Mouse (Mus musculus): ENCODE data around the gene Tfpt.

The Tfpt gene

DNA sequence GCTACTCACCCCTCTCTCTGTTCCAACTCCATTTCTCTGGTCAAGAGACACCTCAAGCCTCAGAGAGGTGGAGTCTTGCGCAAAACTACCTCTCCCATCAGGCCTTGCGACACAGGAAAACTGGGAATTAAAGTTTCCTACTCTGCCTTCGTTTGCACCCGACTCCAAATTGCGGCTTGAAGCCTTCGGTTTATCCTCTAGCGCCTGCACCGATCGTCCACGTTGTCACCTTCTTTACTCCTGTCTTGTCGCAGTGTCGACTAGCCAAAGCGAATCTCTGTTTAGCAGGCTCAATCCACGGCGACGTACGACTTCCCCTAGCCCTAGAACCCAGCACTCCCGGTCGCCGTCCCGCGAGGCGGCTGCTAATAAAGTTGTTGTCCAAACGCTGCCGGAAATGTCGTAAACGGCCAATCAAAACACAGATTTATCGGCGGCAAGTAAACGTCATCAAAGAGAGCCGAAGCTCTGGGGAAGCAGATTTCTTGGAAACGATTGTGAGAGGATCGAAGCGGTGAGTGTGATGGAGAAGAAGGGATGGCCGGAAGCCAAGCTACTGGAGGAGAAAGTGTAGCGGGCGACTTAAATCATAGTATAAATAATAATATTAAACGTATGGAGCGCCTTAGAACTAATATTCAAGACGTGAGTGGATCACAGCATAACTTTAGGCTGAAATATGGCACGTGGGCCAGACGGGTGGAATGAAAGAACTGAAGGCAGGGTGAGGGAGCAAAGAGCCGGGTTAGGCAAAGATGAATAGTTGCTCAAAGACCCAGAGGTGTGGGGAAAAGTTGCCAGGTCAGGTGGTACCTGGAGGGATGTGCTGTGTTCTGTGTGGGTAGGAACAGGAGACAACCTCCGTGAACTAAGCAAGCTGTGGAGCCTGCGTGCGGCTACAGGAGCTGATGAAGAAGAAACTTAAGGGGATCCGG lies at the start of gene Tfpt, which contains the start of gene Prpf31:
Gene Tfpt, minus strand, starts transcription at position 387 of the 935 bp plus-strand sequence.
Gene Prpf31, plus strand, starts transcription at position 443 of the 935 bp plus-strand sequence.
- peak; percentile 89 for DNase-seq

DNA sequence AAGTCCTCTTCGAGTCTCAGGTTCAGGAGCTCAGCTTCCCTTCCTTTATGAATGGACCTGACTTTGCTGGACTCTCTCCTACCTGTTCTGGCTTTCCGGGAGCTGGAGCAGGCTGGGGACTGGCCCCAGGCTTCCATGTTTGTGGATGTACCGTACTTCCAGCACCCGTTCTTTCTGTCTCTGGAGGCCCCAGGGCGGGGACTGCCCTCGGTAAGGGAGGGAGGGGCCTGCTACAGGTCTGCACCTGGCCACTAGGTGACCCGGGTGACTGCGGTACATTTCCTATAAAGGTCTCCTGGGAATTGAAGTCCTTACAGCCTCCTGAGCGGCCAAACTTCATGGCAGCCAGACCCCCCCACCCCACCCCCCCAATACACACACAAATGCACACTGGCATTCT lies 47.6 kb upstream of the Tfpt start, which contains the start of gene Tmc4:
Gene Tmc4, minus strand, starts transcription at position 212 of the 400 bp plus-strand sequence.
- no peak for DNase-seq

DNA sequence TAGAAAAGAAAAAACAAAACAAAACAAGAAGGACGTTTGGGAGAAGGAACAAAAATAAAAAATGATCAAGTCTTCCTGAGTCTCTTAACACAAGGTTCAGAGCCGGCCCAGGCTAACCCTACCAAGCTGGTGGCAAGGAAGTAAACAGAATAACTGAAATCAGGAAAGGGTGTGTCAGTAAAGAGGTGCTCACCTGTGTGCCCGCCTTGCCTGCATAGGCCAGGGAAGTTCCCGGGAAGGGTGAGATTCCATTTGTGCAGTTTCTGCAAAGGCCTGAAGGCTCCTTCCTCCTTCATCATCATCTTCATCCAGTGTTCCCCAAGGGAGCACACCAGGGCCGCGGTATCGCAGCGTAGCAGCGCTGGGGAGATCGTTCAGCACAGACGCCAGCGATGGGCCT lies 46.6 kb upstream of the Tfpt start:
- no peak for DNase-seq

DNA sequence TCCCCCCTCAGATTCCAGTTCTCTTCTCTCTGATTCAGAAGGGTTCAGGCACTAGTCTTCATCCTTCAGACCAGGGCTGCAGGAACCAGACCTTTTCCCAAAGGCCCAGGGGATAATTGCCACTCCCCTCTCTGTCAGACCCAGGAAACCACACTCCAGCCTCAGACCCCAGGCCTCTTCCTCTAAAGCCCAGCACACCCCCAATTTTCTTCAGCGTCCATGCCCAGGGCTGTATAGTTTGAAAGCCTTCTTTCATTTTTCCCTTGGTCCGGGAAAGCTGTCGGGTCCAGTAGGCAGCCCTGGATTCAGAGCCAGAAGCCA lies 45.5 kb upstream of the Tfpt start:
- no peak for DNase-seq

DNA sequence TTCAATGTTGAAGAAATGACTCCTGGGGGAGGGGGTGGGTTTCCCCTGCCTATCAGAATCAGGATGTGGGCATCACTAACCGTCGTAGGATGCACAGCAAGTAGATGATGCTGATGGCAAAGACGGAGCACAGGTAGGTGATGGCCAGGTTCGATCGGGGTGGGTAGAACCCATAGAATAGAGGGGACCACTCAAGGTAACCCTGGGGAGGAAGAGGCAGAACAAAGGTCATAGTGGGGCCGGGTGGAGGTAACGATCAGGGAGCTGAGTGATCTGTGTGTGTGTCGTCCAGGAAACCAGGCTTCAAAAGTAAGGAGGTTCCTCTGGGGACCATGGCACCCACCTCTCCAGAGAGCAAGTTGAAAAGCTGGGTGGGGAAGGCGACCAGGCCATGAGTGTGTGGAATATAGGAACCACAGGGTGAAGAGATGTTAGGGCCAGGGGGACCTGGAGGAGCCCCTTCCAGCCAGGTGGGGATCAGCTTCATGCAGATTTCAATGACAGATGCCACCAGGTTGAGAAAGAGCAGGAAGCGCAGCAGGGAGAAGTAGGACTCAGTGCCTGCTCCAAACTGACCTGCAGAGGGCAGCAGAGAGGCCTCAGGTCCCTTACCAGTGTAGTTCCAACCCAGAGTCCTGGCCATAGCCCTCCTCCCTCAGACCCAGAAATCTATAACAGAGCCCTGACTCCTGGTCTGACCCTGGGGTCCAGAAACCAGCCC lies 44.9 kb upstream of the Tfpt start:
- DNase-seq, result peak; percentile 78

DNA sequence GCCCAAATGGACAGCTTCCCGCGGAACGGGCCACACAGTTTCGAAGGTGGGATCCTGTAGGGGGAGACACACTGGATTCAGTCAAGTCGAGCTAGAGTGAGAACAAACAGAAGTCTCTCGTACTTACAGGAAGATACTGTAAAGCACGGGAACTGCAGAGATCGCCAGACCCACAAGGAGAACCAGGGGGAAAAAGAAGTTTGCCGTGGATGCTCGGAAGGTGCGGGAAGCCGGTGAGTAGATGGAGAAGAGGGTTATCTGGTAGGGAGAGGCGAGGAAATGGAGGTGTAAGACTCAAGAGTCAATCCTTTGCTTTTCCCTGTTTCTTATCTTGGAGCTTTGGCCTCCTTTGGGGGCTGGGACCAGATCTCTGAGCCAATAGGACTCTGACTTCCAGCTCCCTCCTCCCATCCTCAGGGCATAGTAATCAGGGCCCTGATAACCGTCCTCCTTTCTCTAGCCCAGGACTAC lies 37.2 kb upstream of the Tfpt start:
- DNase-seq, result no peak

DNA sequence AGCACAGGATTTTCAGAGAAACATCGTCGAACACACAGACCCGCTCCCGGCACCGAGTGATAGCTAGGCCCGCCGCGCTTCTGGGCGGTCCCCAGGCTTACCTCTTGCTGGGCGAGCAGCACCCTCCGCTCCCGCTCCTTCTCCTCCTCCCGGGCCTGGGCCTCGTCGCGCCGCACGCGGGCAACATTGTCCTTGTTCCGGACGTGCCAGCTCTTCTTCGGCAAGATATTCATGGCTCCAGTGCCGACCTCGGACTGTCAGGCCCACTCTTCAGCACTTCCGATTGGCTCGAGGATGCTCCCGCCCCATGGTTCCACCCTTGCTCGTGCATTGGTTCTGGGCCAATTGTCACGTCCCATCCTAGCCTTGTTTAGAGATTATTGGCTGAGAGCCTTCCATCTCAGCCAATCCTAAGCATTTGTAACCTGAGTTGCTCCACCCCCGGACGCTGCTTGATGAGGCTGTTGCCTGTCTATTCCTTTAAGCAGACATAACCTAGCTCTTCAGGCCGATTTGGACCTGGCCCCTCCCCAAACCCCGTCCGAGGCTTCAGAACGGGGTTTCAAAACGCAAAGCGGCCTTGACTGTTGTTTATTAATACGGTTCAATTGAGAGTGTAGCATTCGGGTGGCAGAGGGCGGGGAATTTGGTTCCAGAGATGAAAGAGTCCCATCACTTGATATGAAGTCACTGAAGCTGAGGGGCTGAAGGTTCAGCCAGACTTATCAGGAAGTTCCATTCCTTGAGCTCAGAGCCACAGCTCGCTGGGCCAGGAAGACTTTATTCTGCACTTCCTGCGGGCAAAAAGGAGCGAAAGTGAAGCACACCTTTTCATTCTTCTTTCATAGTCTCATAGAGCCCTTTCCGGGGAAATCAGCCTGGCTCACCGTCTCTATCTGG lies 35.7 kb upstream of the Tfpt start, which contains the start of gene Leng1:
Gene Leng1, minus strand, starts transcription at position 626 of the 900 bp plus-strand sequence.
- peak; percentile 95 for DNase-seq

DNA sequence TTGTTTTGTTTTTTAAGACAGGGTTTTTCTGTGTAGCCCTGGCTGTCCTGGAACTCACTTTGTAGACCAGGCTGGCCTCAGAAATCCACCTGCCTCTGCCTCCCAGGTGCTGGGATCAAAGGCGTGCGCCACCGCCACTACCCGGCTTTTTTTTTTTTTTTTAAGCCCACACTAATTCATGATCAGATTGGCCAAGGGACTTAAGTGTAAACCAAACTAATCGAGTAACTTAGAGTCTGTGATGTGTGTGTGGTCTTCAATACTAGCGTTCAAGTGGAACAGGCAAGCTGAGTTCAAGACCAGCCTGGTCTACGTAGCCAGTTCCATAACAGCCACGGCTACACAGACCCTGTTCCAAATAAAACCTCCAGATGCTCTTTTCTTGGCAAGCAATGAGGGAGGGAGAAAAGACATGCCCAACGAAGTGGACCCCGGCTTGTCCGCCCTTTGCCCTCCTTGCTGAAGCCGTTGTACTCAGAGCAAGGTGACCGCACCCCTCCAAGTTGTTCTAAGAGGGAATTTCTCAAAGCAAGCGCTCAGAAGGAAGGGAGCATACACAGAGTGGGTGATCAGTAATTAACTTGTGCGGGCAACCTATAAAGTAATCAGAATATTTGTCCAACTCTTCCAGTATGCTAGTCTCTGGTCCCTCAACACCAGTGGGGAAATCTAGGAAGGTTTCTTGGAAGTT lies 34.9 kb upstream of the Tfpt start:
- no peak for DNase-seq

DNA sequence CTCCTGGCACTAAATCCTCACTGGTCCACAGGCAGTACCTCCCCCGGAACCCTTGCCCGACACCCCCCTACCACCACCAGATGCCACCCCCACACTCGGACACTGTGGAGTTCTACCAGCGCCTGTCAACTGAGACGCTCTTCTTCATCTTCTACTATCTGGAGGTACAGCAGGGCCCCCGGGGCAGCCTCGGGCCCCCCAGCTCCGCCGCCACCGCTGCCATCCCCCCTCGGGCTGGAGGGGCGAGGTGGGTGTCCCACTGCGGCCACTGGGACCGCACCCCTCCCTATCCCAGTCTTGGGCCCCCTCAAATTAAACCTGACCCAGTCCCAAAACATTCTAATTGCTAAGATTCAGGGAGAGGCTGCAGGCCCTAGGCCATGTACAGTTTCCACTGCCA lies 28.8 kb upstream of the Tfpt start:
- no peak for DNase-seq

DNA sequence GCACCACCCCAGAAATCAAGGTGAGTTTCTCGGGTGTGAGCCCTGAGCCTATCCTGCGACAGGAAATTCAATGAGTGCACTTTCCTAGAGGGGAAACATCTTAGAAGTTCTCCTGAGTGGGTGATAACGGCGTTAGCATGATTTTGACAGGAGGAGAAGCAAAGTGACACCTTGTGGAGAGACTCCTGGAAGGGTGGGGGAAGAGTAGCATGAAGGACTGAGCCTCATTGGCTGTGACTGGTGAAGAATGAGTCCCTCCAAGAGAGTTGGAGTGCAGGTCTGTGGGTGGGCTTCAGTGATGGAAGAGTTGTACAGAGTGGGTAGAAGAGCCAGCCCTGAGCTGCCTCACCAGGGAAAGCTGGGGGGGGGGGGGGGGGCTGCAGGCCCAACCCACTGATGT lies 27.2 kb upstream of the Tfpt start:
- no peak for DNase-seq

DNA sequence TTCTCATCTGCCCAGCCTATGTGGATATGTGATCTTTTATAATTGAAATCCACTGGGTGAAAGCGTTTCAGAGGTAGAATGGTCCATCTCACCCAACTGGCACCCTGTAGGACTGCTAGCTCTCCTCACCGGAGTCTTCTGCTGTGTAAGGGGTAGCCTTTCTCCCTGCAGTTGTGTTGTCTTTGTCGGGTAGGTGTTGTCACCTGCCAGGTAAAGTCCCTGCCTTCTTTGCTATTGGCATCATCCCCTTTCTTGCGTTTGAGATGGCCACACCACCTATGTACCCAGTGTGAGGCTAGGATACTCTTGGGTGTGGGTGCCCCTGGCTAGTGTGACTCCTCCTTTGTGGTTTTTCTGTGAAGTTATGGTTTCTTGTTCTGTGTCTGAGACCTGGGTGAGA lies 16.9 kb upstream of the Tfpt start:
- no peak for DNase-seq

DNA sequence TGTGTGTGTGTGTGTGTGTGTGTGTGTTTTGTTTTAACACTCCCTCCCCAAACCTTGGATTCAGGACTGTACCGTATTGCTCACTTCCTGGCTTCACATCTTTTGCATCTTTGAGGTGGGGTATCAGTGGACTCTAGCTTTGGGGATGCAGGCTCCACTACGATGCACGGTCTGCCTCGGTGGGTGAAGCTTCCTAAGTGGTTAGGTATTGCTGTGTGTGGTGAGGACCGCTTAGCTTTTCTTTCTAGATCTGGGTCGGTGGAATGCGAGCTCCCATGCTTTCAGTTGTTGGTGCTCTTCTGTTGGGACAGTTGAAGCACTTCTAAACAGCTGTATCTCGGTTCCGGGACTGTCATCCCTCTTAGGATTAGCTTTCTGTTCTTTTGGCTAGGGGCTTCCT lies 16.5 kb upstream of the Tfpt start:
- no peak for DNase-seq

DNA sequence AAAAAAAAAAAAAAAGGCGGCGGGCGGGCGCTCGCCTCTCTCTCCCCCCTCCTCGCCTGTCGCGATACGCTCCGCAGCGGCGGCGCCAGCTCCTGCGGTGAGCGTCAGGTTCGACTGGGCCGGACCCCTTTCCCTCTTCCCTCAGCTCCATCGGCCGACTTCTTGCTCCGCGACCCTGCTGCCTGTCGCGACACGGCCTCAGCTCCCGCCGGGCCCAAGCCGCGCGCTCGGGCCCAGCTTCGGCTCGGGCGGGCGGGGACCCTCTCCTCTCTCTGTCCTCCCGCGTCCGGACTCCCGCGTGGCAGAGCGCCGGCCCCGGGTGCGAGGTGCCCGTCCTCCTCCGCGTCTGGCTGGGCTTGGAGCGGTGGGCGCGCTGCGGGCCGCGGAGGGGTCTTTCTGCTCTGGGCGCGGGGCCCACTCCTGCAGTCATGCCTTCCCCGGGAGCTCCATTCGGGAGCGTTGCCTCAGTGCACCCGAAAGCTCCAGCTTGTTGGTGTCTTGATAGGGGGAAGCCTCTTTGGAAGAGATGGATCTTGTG lies 15.8 kb upstream of the Tfpt start:
- DNase-seq, result no peak

DNA sequence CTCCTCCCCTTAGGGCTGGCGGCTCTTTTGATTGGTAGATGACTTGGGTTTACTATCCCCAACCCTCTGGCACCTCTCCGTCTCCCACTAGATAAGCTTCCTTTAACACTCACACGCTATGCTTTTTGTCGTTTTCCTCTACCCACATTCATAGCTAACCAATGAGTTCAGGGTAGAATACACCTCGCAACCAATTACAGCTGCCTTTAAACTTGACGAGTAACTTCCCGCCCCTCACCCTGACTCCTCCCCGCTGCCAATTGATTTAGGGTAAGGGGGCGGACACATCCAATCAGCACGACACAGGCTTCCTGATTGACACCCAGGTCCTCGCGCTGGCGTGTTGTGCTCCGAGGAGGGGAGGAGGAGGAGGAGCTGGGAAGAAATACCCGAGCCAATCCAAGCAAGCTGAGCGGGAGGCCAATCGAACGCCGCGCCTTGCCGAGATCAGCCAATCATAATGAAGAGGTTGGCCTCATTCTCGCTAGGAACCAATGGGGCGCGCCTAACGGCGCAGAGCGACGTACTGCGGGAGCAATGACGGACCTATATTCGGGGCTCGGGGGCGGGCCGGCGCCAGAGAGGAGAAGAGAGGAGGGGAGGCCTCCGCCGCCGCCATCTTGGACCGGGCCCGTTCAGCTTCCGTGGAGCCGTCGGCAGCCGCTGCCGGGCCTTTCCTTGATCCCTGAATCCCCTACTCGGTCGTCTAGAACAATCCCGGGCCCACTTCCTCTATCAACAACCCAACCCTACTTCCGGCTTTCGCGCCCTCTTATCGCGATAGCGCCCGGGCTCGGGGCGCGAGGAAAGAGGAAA lies 15.2 kb upstream of the Tfpt start, which contains the start of gene Cnot3:
Gene Cnot3, plus strand, starts transcription at position 597 of the 816 bp plus-strand sequence.
- DNase-seq, result peak; percentile 99

DNA sequence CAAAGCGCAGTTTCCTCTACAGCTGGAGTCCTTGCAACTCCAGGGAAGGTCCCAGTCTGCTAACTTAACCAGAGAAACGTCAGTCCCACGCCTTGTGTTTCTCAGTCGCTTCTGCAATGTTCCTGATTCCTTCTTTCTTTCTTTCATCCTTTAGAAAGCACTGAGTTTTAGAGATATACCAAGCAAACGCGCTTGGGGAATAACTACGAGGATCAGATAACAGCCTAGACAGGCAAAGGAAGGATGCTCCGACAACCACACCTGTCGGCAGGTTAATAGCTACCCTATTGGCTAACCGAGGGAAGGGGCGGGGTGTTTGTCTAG lies 14.6 kb upstream of the Tfpt start:
- no peak for DNase-seq

DNA sequence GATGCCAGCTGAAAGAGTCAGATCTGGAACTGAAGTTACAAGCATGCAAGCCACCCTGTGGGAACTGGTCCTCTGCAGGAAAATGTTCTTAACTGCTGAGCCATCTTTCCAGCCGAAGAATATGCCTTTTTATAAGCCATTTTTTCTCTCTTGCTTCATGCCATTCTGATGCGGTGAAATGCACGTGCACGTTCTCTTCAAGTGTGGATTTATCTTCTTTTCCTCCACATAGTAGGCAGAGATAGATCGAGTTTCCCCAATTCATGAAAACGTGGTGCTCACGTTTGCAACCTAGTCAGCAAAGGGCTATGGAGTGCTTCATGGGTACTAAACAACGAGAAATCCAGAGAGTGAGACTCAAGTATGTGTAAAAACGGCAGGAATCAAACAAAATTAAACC lies 14.1 kb upstream of the Tfpt start:
- no peak for DNase-seq

DNA sequence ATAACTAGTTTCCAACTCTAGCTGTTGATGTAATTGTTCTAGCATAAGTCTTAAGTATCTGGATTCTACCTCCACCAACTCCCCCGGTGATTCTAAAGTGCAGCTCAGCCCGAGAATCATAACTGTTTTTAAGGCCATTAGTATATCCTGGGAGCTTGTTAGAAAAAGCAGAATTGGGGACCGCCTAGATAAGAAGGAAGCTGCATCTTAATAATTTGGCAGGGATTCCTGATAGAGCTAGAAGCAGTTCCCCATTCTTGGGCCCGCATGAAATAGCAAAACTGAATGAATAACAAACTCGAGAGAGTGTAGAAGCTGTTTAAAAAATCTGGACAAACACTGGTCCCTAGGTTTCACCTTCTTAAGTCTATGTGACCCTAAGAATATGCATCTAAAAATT lies 13.7 kb upstream of the Tfpt start:
- DNase-seq, result no peak

DNA sequence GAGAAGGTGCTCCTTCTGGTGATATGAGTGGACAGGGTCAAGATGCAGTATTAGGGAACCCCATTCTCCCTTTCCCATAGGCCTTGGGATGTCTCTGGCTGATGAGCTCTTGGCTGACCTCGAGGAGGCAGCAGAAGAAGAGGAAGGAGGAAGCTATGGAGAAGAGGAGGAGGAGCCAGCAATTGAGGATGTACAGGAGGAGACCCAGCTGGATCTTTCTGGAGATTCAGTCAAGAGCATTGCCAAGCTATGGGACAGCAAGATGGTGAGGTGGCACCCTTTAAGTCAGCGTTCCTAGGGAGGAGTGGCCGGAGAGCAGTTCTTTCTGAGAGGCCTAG lies 718 bp upstream of the Tfpt start:
- no peak for DNase-seq

DNA sequence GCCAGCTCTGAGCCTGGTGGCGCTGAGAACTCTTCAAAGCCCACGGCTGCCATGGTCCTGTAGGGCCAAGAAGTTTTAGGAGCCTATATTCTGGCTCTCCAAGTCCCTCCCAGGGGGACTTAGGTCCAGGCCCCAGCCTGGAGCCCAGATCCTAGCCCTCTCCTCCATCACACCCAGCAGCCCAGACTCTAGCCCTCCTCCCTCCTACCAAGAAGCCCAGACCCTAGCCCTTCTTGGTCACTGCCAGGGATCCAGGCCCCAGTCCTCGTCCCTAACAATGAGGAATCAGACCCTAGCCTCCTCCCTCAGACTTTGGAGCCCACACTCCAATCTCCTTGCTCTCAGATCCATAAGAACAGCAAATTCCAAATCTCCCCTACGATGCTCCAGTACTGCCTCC lies 699 bp downstream of the Tfpt start:
- DNase-seq, result no peak

DNA sequence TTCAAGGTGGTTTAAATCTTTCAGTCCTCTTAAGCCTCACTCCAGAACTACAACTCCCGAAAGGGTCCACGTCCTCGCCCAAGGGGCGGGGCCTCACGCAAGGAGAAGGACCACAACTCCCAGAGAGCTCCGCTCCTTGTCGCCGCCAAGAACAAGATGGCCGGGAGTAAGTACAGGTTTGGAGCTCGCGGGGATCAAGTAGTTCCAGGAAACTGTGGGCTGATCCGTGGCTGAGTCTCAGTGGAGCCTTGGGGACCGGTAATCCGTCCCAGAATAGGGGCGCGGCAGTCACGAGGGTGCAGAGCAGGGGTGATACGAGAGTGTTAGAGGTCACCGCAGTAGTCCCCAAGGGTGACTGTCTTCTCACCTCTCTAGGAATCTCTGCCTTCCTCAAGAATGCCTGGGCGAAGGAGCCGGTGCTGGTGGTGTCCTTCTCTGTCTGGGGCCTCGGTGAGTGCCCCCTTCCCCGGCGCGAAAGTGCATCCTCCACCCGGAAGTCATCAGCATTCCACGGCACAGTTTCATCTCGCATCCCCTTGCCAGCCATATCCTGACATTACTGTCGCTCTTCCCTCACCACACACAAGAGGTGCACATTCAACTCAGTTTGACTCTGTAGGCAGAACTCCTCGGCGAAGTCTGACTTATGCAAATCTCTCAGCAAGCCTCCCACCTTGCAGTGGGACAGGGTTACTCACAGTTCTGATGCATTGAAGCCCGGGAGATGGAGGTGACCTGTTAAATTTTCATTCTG lies 12.3 kb downstream of the Tfpt start, which contains the start of gene Ndufa3:
Gene Ndufa3, plus strand, starts transcription at position 132 of the 754 bp plus-strand sequence.
- DNase-seq, result peak; percentile 85
